Mouse (Mus musculus) ES-Bruce4 (cell line): Measurements from ENCODE around the gene Sfxn5. TPM values are rescaled to one million over a fixed set of nuclear protein-coding genes. Genes with fewer than 3 reads are reported as not detected.
A peak's percentile ranks its signal among the peaks of the same experiment; 100 is the strongest.

Experiments used
- H3K27ac ChIP-seq: 2 replicates; pipeline ENCODE4 v1.5.1; 2012; ENCODE audit warnings: low read length, inconsistent platforms; ENCODE audit not compliant: insufficient read depth
- H3K27me3 ChIP-seq: 2 replicates; pipeline ENCODE4 v1.6.1; 2012; ENCODE audit warnings: mild to moderate bottlenecking, low read length, inconsistent platforms; ENCODE audit not compliant: control insufficient read depth, poor library complexity, insufficient read depth, severe bottlenecking
- H3K36me3 ChIP-seq: 2 replicates; pipeline ENCODE4 v1.6.1; 2012; ENCODE audit warnings: inconsistent platforms, mild to moderate bottlenecking, low read length, moderate library complexity; ENCODE audit not compliant: control insufficient read depth, poor library complexity, insufficient read depth, severe bottlenecking
- H3K4me1 ChIP-seq: one replicate; pipeline ENCODE4 v1.8.1; 2011; ENCODE audit warnings: low read length; ENCODE audit not compliant: control insufficient read depth, insufficient read depth
- H3K4me3 ChIP-seq: 2 replicates; pipeline ENCODE4 v1.5.1; 2011; ENCODE audit warnings: low read depth, mild to moderate bottlenecking, low read length
- H3K9ac ChIP-seq: 2 replicates; pipeline ENCODE4 v1.6.1; 2012; ENCODE audit warnings: low read depth, mild to moderate bottlenecking, inconsistent platforms; ENCODE audit not compliant: poor library complexity, severe bottlenecking
- H3K9me3 ChIP-seq: replicated peaks from 2 replicates; pipeline ENCODE4 v1.6.1; 2012; ENCODE audit warnings: mild to moderate bottlenecking, low read length, inconsistent platforms; ENCODE audit not compliant: control insufficient read depth, poor library complexity, insufficient read depth, severe bottlenecking
- CTCF ChIP-seq: IDR thresholded peaks from one replicate; pipeline ENCODE4 v1.8.1; 2011; ENCODE audit warnings: low read depth, low read length
- EP300 ChIP-seq: IDR thresholded peaks from 2 replicates; pipeline ENCODE4 v1.6.1; 2011; ENCODE audit warnings: low read depth, low read length; ENCODE audit not compliant: insufficient read depth
- POLR2A ChIP-seq: IDR thresholded peaks from one replicate; pipeline ENCODE4 v1.8.1; 2011; ENCODE audit warnings: low read length; ENCODE audit not compliant: insufficient read depth
- polyA plus RNA-seq: library from polyadenylated mRNA; stranded (reverse); fragments of >200 nt; gene quantifications from 2 replicates; pipeline ENCODE4 v1.2.4, GENCODE M21; 2011; ENCODE audit warnings: low read depth; ENCODE audit not compliant: missing spikeins, insufficient read depth, insufficient read length

Sfxn5 gene
- polyA plus RNA-seq, 1 experiment, result 6.0 TPM

DNA sequence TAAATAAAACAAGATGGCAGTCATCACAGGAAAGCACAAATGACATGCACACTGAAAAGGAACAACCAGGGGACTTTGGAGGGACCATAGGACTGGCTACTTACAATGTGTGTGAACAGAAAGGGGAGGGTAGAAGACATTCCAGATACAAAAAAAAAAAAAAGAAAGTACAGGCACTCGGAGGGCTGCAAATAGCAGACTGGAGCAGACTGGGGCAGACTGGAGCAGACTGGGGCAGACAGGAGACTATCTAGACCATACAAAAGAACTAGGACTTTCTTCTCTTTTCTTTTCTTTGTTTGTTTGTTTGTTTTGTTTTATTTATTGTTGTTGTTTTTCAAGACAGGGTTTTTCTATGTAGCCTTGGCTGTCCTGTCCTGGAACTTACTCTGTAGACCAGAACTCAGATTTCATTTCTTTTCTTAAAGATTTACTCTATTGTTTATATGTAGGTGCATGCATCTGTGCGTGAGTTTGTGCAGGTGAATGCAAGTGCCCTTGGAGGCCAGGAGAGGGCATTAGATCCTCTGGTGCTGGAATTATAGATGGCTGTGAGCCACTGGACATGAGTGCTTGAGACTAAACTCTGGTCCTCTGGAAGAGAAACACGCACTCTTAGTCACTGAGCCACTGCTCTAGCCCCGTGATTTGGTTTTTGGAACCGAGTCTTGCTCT, 30.1 kb upstream of the Sfxn5 start:
- no peaks in the 10 kb centered on the region for H3K4me1 ChIP-seq
- TF ChIP-seq POLR2A (no peak), EP300 (no peak), CTCF (peak; percentile 38)
- no peaks in the 10 kb centered on the region for H3K27me3 ChIP-seq
- no peaks in the 10 kb centered on the region for H3K36me3 ChIP-seq
- H3K9ac ChIP-seq, result no peak overlapping the region
- no peak overlapping the region for H3K4me3 ChIP-seq
- H3K27ac ChIP-seq, result no peak overlapping the region
- no peaks in the 10 kb centered on the region for H3K9me3 ChIP-seq

DNA sequence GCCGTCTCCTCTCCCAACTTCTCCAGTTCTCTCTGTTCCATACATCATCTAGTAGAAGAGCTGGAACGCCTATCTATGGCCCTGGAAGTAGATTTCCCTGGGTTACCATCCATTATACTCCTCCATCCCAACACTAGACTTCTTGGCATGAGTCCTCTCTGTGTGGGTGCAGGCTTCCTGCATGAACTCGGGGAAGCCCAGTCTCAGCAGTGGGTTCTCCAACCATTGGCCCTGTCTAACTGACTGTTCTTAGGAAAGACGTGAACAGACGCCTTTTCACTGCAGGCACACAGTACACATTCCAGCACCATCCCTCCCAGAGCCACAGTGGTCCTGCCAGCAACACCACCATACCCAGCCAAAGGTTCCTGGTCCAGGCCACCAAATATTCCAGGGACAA, 29.4 kb upstream of the Sfxn5 start:
- H3K27me3 ChIP-seq, result no peaks in the 10 kb centered on the region
- H3K9ac ChIP-seq, result no peak overlapping the region
- no peaks in the 10 kb centered on the region for H3K9me3 ChIP-seq
- H3K27ac ChIP-seq, result no peak overlapping the region
- no peaks in the 10 kb centered on the region for H3K4me1 ChIP-seq
- no peaks in the 10 kb centered on the region for H3K36me3 ChIP-seq
- no peak overlapping the region for H3K4me3 ChIP-seq
- TF ChIP-seq POLR2A (no peak), EP300 (no peak), CTCF (no peak)

DNA sequence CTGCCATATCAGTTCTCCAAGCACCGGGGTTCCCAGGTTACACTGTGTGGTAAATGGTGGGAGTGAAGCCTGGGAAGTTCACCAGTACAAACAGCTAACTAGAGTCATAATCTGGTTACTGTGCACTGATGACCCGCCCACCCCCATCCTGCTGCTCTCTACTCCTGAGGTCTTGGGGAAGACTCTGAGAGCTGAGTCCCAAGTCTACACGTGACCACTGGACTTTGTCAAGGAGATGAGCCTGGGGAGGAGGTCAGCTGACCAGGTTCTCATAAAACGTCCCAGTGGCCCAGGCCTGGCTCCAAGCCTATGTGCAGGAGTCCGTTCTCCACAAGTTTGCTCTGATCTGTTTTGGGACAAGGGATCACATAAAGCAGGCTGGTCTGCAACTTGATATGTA, 27.1 kb upstream of the Sfxn5 start:
- no peak for TF ChIP-seq POLR2A
- TF ChIP-seq EP300, result no peak
- TF ChIP-seq CTCF, result no peak
- Histone ChIP-seq H3K4me1 (no peaks in the 10 kb centered on the region), H3K4me3 (no peak overlapping the region), H3K27me3 (no peaks in the 10 kb centered on the region), H3K27ac (no peak overlapping the region), H3K36me3 (no peaks in the 10 kb centered on the region), H3K9me3 (no peaks in the 10 kb centered on the region), H3K9ac (no peak overlapping the region)

DNA sequence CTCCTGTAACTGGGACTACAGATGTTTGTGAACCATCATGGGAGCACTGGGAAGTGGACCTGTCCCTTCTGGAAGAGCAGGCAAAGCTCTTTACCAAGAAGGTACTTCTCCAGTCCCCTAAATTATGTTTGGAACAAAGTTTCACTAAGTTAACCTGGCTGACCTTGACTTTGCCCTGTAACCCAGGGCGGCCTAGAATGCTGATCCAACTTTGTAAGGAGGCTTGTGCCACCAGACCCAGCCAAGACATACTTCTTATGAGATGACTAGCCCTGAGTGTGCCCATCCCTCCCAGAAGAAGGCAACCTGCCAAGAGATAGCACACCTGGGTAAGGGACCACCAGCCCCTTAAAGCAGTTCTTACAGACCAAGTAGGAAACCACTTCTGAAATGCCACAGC, 25.7 kb upstream of the Sfxn5 start:
- Histone ChIP-seq H3K9ac (no peak overlapping the region), H3K9me3 (no peaks in the 10 kb centered on the region), H3K36me3 (no peaks in the 10 kb centered on the region), H3K27ac (no peak overlapping the region), H3K4me1 (no peaks in the 10 kb centered on the region), H3K27me3 (no peaks in the 10 kb centered on the region), H3K4me3 (no peak overlapping the region)
- TF ChIP-seq CTCF (no peak), POLR2A (no peak), EP300 (no peak)

DNA sequence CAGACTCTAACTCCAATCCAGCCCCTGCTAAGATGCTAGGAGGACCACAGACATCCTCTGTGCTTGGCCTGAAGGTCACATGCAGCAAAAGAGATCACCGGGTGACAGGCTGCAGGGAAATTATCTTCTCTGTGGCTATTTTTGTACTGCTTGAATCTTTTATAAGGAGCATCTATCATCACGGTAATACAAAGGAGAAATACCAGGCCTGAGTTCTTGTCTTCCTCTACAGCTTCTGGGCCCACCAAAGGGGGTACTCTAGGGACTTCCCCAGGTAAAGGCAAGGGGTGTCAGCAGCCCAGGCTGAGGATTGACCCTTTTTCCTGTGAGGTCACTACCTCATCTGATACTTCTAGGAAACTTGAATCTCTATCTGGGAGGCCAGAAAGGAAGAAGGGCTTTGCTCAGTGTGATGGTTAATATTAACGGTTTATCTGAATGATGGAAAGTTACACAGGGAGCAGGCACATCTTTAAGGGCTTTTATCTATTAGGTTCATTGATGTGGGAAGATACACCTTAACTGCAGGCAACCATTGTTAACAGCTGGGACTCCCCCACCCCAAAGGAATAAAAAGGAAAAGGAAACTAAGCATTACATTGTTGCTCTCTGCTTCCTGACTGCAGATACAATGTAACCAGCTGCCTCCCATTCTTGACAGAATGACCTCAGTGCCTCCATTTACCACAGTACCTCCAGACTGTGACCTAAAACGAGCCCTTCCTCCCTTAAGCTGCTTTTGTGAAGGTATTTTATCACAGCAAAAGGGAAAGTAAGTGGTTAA, 23.7 kb upstream of the Sfxn5 start:
- TF ChIP-seq POLR2A, result no peak
- no peak for TF ChIP-seq CTCF
- no peak for TF ChIP-seq EP300
- H3K27ac ChIP-seq, result no peak overlapping the region
- H3K36me3 ChIP-seq, result no peaks in the 10 kb centered on the region
- H3K4me1 ChIP-seq, result no peaks in the 10 kb centered on the region
- H3K4me3 ChIP-seq, result no peak overlapping the region
- no peak overlapping the region for H3K9ac ChIP-seq
- H3K9me3 ChIP-seq, result no peaks in the 10 kb centered on the region
- no peaks in the 10 kb centered on the region for H3K27me3 ChIP-seq

DNA sequence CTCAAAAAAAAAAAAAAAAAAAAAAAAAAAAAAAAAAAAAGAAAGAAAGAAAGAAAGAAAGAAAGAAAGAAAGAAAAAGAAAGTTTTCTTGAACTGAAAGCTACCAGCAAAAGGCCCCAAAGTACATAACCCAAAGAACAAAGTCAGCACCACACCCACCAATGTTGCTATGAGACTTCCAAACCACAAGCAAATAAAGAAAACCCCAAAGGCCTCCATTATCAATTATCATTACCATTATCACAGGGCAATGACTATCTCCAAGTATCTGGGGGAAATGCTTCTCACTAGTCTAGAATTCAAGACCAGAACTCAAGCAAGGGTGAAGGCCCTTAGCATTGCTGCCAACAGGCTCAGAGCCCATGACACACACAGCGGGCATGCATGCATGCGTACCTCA, 22.5 kb upstream of the Sfxn5 start:
- Histone ChIP-seq H3K36me3 (no peaks in the 10 kb centered on the region), H3K9ac (no peak overlapping the region), H3K27me3 (no peaks in the 10 kb centered on the region), H3K27ac (no peak overlapping the region), H3K4me3 (no peak overlapping the region), H3K4me1 (no peaks in the 10 kb centered on the region), H3K9me3 (no peaks in the 10 kb centered on the region)
- TF ChIP-seq POLR2A (no peak), EP300 (no peak), CTCF (no peak)
